8 mouse cellular contexts compared by ENCODE assay signal in the genomic region with DNA sequence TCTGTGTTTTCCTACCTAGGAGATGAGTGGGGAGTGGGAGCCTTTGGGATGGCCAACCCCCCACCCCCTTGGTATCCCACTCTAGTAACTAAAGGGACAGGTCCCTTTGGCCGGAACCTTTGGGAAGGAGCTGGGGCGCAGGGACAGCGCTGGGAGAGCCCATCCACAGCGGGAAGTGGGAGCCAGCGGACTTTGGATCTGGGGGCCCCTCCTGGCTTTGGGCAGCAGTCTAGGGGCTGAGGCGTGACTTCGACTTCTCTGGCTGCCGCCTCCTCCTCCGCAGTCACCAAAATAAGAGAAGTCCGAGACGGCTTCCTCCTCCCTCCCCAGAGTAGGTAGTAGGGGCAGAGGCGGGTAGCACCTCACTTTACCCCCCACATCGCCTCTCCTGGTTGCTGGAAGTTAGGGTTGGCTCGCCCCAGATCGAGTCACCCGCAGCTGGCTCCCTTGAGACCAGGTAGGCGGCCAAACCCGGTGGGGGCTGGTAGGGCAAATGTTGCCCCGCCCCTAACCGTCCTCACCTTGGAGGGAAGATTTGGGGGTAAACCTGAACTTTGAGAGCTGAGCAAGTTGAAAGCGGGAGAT. TPM values are rescaled to one million over a fixed set of nuclear protein-coding genes. Genes with fewer than 3 reads are reported as not detected.
DNase-seq lines count a peak whose midpoint lies in the region; ATAC-seq and TF ChIP-seq lines count a peak whose summit lies in the region.

TSS of gene Fgr (plus strand) at position 282 of the 585 bp plus-strand sequence.

- peak within 1 kb of the TSS; percentile 75 for H3K27ac ChIP-seq in liver, adult 2 months (replicated peaks; ENCODE audit: insufficient read depth, low read depth, low read length)
- peak within 1 kb of the TSS; percentile 76 for H3K27ac ChIP-seq in hindbrain, embryonic 10.5 days
- H3K27ac ChIP-seq in liver, embryonic 13.5 days: no peak within 1 kb of the TSS
- no peak within 1 kb of the TSS for H3K27ac ChIP-seq in neural tube, embryonic 15.5 days (replicated peaks)

- H3K27me3 ChIP-seq in liver, adult 2 months (ENCODE audit: control insufficient read depth, insufficient read depth, low read length): no peaks in the 10 kb centered on the region
- H3K27me3 ChIP-seq in hindbrain, embryonic 10.5 days (ENCODE audit: insufficient read depth, poor library complexity, severe bottlenecking): peaks cover 67% of the 10 kb centered on the region
- H3K27me3 ChIP-seq in liver, embryonic 13.5 days: peaks cover 71% of the 10 kb centered on the region
- peaks cover 32% of the 10 kb centered on the region for H3K27me3 ChIP-seq in neural tube, embryonic 15.5 days (replicated peaks)

- no peak for TF ChIP-seq CTCF in liver, adult 2 months (IDR thresholded peaks at IDR 0.05; ENCODE audit: low read depth, low read length)

- peak within 1 kb of the TSS; percentile 62 for H3K9ac ChIP-seq in liver, adult 2 months (ENCODE audit: low read depth, low read length)
- H3K9ac ChIP-seq in liver, embryonic 13.5 days: 0 out of 2 replicates have a peak within 1 kb of the TSS, but pooled peaks have one; percentile 22
- H3K9ac ChIP-seq in neural tube, embryonic 15.5 days (replicated peaks): 0 out of 2 replicates have a peak within 1 kb of the TSS, but pooled peaks have one; percentile 23

- DNase-seq in liver, adult 2 months (ENCODE audit: extremely low read depth, low read depth, low spot score): peak; percentile 40
- DNase-seq in liver: no peak
- no peak for DNase-seq in hindbrain, embryonic 10.5 days (ENCODE audit: low spot score)
- DNase-seq in liver, embryonic 13.5 days: no peak
- DNase-seq in layer of hippocampus, adult 9-10 months (ENCODE audit: low spot score): no peak
- no peak for DNase-seq in left cerebral cortex, postnatal 10 days (ENCODE audit: extremely low spot score in 1 of 2, low spot score in 2 of 2)
- no peak for DNase-seq in cerebellum, postnatal 36 days

- WGBS in liver, adult 2 months: 19% methylated on average over 21 of the region's 21 CpGs
- 4% methylated on average over 21 of the region's 21 CpGs for WGBS in hindbrain, embryonic 10.5 days
- 4% methylated on average over 21 of the region's 21 CpGs for WGBS in liver, embryonic 13.5 days (ENCODE audit: insufficient replicate concordance)
- WGBS in neural tube, embryonic 15.5 days: 8% methylated on average over 21 of the region's 21 CpGs

- no peak for ATAC-seq in liver, embryonic 13.5 days (ENCODE audit: low read depth)
- ATAC-seq in neural tube, embryonic 15.5 days (ENCODE audit: low FRiP score): no peak

- H3K9me3 ChIP-seq in hindbrain, embryonic 10.5 days: no peaks in the 10 kb centered on the region
- H3K9me3 ChIP-seq in liver, embryonic 13.5 days (replicated peaks): no peaks in the 10 kb centered on the region
- H3K9me3 ChIP-seq in neural tube, embryonic 15.5 days (replicated peaks): no peaks in the 10 kb centered on the region

- peak within 1 kb of the TSS; percentile 47 for H3K4me3 ChIP-seq in liver, adult 2 months (ENCODE audit: insufficient read depth, low read depth, low read length)
- peak within 1 kb of the TSS; percentile 47 for H3K4me3 ChIP-seq in hindbrain, embryonic 10.5 days
- peak within 1 kb of the TSS; percentile 29 for H3K4me3 ChIP-seq in liver, embryonic 13.5 days (replicated peaks)
- no peak within 1 kb of the TSS; the same call in 1 of the 2 replicates for H3K4me3 ChIP-seq in neural tube, embryonic 15.5 days (replicated peaks)

- no peaks in the 10 kb centered on the region for H3K36me3 ChIP-seq in liver, adult 2 months (ENCODE audit: control insufficient read depth, insufficient read depth, low read length)
- H3K36me3 ChIP-seq in hindbrain, embryonic 10.5 days: no peaks in the 10 kb centered on the region
- no peaks in the 10 kb centered on the region for H3K36me3 ChIP-seq in liver, embryonic 13.5 days
- no peaks in the 10 kb centered on the region for H3K36me3 ChIP-seq in neural tube, embryonic 15.5 days

- H3K79me2 ChIP-seq in liver, adult 2 months (ENCODE audit: control insufficient read depth, insufficient read depth, low read length): no peaks in the 10 kb centered on the region

- H3K4me1 ChIP-seq in liver, adult 2 months (ENCODE audit: control insufficient read depth, insufficient read depth, low read length): peaks cover 24% of the 10 kb centered on the region
- H3K4me1 ChIP-seq in hindbrain, embryonic 10.5 days (replicated peaks): peaks cover 55% of the 10 kb centered on the region
- H3K4me1 ChIP-seq in liver, embryonic 13.5 days (replicated peaks): peaks cover 22% of the 10 kb centered on the region
- H3K4me1 ChIP-seq in neural tube, embryonic 15.5 days: peaks cover 25% of the 10 kb centered on the region

- intact Hi-C loops in left cerebral cortex, postnatal 10 days (cut with DNase I): no loop called here

- peak within 1 kb of the TSS; percentile 55 for H3K4me2 ChIP-seq in liver, embryonic 13.5 days
- peak within 1 kb of the TSS; percentile 47 for H3K4me2 ChIP-seq in neural tube, embryonic 15.5 days

- TF ChIP-seq POLR2A in liver, adult 2 months (IDR thresholded peaks at IDR 0.05; ENCODE audit: extremely low read depth, insufficient read depth, low read length): no peak

RNA-seq across cellular contexts. Expression of gene Fgr, which starts in this region (rescaled TPM):
- 1.2 and 1.3 TPM in 2 replicates for total RNA-seq in liver, adult 2 months (2014; rRNA removed)
- 0.86 and 1.6 TPM in 2 replicates for polyA plus RNA-seq in liver, adult 2 months (2012; rRNA removed)
- 0.14 TPM in 1 of 2 replicates, not detected in the other for polyA plus RNA-seq in hindbrain, embryonic 10.5 days (2016; fragmentation: Nextera tagmentation; extraction: Ambion mirVana)
- polyA plus RNA-seq in liver, embryonic 13.5 days (2015; fragmentation: Nextera tagmentation; extraction: Ambion mirVana): 0.47 and 0.65 TPM in 2 replicates
- polyA plus RNA-seq in neural tube, embryonic 15.5 days (2015; fragmentation: Nextera tagmentation; extraction: Ambion mirVana): 0.23 and 0.91 TPM in 2 replicates
- under 1 TPM in 1 of 2 experiments, not detected in 1; 0.47 TPM for total RNA-seq in left cerebral cortex, postnatal 10 days (2021)

Comparison
In these comparisons a context has a peak if more than half of its experiments do, and no peak if none do; other contexts are left out.
1. H3K27ac ChIP-seq: peak in liver, adult 2 months (single experiment) and hindbrain, embryonic 10.5 days (single experiment); none in liver, embryonic 13.5 days (single experiment) and neural tube, embryonic 15.5 days (single experiment).
2. Peak in every context shown above with its lines, with median percentiles within 50 percentile points of each other: H3K9ac ChIP-seq.